ENCODE assay signal across 35 mouse cellular contexts in genomic region chr17:9540156-9540555, GRCm38 (mm10).
"Had no signal": no experiment of that assay in that cellular context is flagged by ENCODE, and none has a peak within 500 bp of the region (broad histone marks: within the 10 kb centered on the region; RNA-seq: fewer than 3 reads in every experiment).

No protein-coding gene starts in this region.

- H3K9ac ChIP-seq: heart, embryonic 12.5 days; heart, embryonic 13.5 days; heart, embryonic 15.5 days; hindbrain, embryonic 12.5 days; hindbrain, embryonic 13.5 days; hindbrain, embryonic 14.5 days; hindbrain, embryonic 15.5 days; intestine, embryonic 15.5 days; kidney, embryonic 15.5 days had no signal

- H3K4me3 ChIP-seq: heart, embryonic 10.5 days; heart, embryonic 12.5 days; heart, embryonic 13.5 days; heart, embryonic 15.5 days; hindbrain, embryonic 10.5 days; hindbrain, embryonic 12.5 days; hindbrain, embryonic 13.5 days; hindbrain, embryonic 15.5 days; intestine, embryonic 15.5 days; kidney, embryonic 15.5 days; layer of hippocampus, adult 2 months; left cerebral cortex, adult 2 months had no signal

- ATAC-seq: hindbrain, embryonic 16.5 days; inflammation-experienced regulatory T-cells, adult 6 months; intestine, embryonic 15.5 days; intestine, embryonic 16.5 days; intestine, postnatal 0 days had no signal

- H3K4me1 ChIP-seq: heart, embryonic 10.5 days; heart, embryonic 12.5 days; heart, embryonic 13.5 days; heart, embryonic 15.5 days; intestine, embryonic 15.5 days; kidney, embryonic 15.5 days had no signal

- H3K27me3 ChIP-seq: heart, embryonic 12.5 days; heart, embryonic 13.5 days; heart, embryonic 15.5 days; hindbrain, embryonic 12.5 days; hindbrain, embryonic 13.5 days; intestine, embryonic 15.5 days; kidney, embryonic 15.5 days had no signal

- H3K36me3 ChIP-seq: heart, embryonic 10.5 days; heart, embryonic 12.5 days; heart, embryonic 13.5 days; heart, embryonic 15.5 days; hindbrain, embryonic 10.5 days; hindbrain, embryonic 12.5 days; hindbrain, embryonic 13.5 days; hindbrain, embryonic 15.5 days; intestine, embryonic 15.5 days; kidney, embryonic 15.5 days had no signal

- H3K4me2 ChIP-seq: heart, embryonic 11.5 days; heart, embryonic 12.5 days; heart, embryonic 13.5 days; heart, embryonic 15.5 days; hindbrain, embryonic 12.5 days; hindbrain, embryonic 13.5 days; hindbrain, embryonic 14.5 days; hindbrain, embryonic 15.5 days; intestine, embryonic 15.5 days; kidney, embryonic 15.5 days had no signal

- DNase-seq: heart, postnatal 10 days; heart, postnatal 14 days; heart, postnatal 36 days; heart, postnatal 4 days; kidney, adult 11 months; kidney, adult 18-20 months; kidney, adult 2 months; kidney, adult 8-10 months; kidney, adult 9 months; kidney, postnatal 10 days; kidney, postnatal 14 days; kidney, postnatal 25 days; kidney, postnatal 36 days; kidney, postnatal 4 days; layer of hippocampus, adult 9-11 months; layer of hippocampus, postnatal 36 days had no signal

- H3K9me3 ChIP-seq: heart, embryonic 15.5 days; hindbrain, embryonic 15.5 days; intestine, embryonic 15.5 days; kidney, embryonic 15.5 days had no signal

- H3K27ac ChIP-seq: heart, embryonic 10.5 days; heart, embryonic 13.5 days; heart, embryonic 15.5 days; hindbrain, embryonic 10.5 days; hindbrain, embryonic 12.5 days; hindbrain, embryonic 13.5 days; hindbrain, embryonic 14.5 days; hindbrain, embryonic 15.5 days; intestine, embryonic 15.5 days; kidney, embryonic 15.5 days; kidney, postnatal 0 days; layer of hippocampus, adult 2 months; left cerebral cortex, adult 2 months had no signal
